Mouse (Mus musculus): ENCODE results near the gene Mpv17l2. TPM values are rescaled to one million over a fixed set of nuclear protein-coding genes. Genes with fewer than 3 reads are reported as not detected.

The Mpv17l2 gene
- polyA plus RNA-seq, 1 experiment from 2014 or later = 88.8 TPM

GRCm38 (mm10) chr8:70719796-70720270 is 40.9 kb downstream of the Mpv17l2 start:
- 42% methylated on average over 9 of the region's 9 CpGs for WGBS
- no peaks in the 10 kb centered on the region for H3K4me1 ChIP-seq (ENCODE audit: insufficient read depth, low read depth, low read length)
- H3K27me3 ChIP-seq (replicated peaks; ENCODE audit: insufficient read depth, low read length) = no peaks in the 10 kb centered on the region
- no peak overlapping the region for H3K4me2 ChIP-seq (replicated peaks; ENCODE audit: low read depth, low read length)
- TF ChIP-seq CTCF (IDR thresholded peaks at IDR 0.05) = no peak
- no peak for TF ChIP-seq EP300 (IDR thresholded peaks at IDR 0.05)
- ATAC-seq = no peak
- no peak overlapping the region for H3K4me3 ChIP-seq (ENCODE audit: low read depth, low read length)
- DNase-seq (ENCODE audit: low spot score) = no peak
- no peaks in the 10 kb centered on the region for H3K9me3 ChIP-seq (ENCODE audit: low read length)
- H3K9ac ChIP-seq (replicated peaks; ENCODE audit: low read depth) = no peak overlapping the region
- no peaks in the 10 kb centered on the region for H3K36me3 ChIP-seq (ENCODE audit: insufficient read depth, low read length)
- no peak overlapping the region for H3K27ac ChIP-seq (ENCODE audit: low read length)

- H3K4me2 ChIP-seq (replicated peaks; ENCODE audit: low read depth, low read length) = no peak within 1 kb of the TSS
- ATAC-seq = peak; percentile 52
- DNase-seq (ENCODE audit: low spot score) = peak; percentile 74
- 2% methylated on average over 19 of the region's 19 CpGs for WGBS
- no peaks in the 10 kb centered on the region for H3K36me3 ChIP-seq (ENCODE audit: insufficient read depth, low read length)
- no peak within 1 kb of the TSS for H3K27ac ChIP-seq (ENCODE audit: low read length)
- H3K4me3 ChIP-seq (ENCODE audit: low read depth, low read length) = no peak within 1 kb of the TSS
- no peak within 1 kb of the TSS for H3K9ac ChIP-seq (replicated peaks; ENCODE audit: low read depth)
- no peaks in the 10 kb centered on the region for H3K4me1 ChIP-seq (ENCODE audit: insufficient read depth, low read depth, low read length)
- no peaks in the 10 kb centered on the region for H3K27me3 ChIP-seq (replicated peaks; ENCODE audit: insufficient read depth, low read length)
- TF ChIP-seq EP300 (IDR thresholded peaks at IDR 0.05) (no peak), CTCF (IDR thresholded peaks at IDR 0.05) (peak; percentile 95)
- no peaks in the 10 kb centered on the region for H3K9me3 ChIP-seq (ENCODE audit: low read length)
Observed at GRCm38 (mm10) chr8:70718297-70718696, 42.4 kb downstream of the Mpv17l2 start, which contains the start of gene Gm3336. Gm3336 (plus strand) TSS chr8:70718543.

GRCm38 (mm10) chr8:70716521-70717400 is 44.0 kb downstream of the Mpv17l2 start:
- Histone ChIP-seq H3K4me3 (ENCODE audit: low read depth, low read length) (no peak overlapping the region), H3K36me3 (ENCODE audit: insufficient read depth, low read length) (no peaks in the 10 kb centered on the region), H3K4me1 (ENCODE audit: insufficient read depth, low read depth, low read length) (no peaks in the 10 kb centered on the region), H3K9me3 (ENCODE audit: low read length) (no peaks in the 10 kb centered on the region), H3K9ac (replicated peaks; ENCODE audit: low read depth) (no peak overlapping the region), H3K4me2 (replicated peaks; ENCODE audit: low read depth, low read length) (no peak overlapping the region), H3K27ac (ENCODE audit: low read length) (no peak overlapping the region), H3K27me3 (replicated peaks; ENCODE audit: insufficient read depth, low read length) (no peaks in the 10 kb centered on the region)
- TF ChIP-seq EP300 (IDR thresholded peaks at IDR 0.05) (no peak), CTCF (IDR thresholded peaks at IDR 0.05) (no peak)
- DNase-seq (ENCODE audit: low spot score) (no peak), ATAC-seq (no peak)
- 80% methylated on average over 40 of the region's 40 CpGs for WGBS

- no peaks in the 10 kb centered on the region for H3K4me1 ChIP-seq (ENCODE audit: insufficient read depth, low read depth, low read length)
- H3K27me3 ChIP-seq (replicated peaks; ENCODE audit: insufficient read depth, low read length) = no peaks in the 10 kb centered on the region
- 38% methylated on average over 2 of the region's 2 CpGs for WGBS
- no peak overlapping the region for H3K9ac ChIP-seq (replicated peaks; ENCODE audit: low read depth)
- H3K36me3 ChIP-seq (ENCODE audit: insufficient read depth, low read length) = no peaks in the 10 kb centered on the region
- H3K4me3 ChIP-seq (ENCODE audit: low read depth, low read length) = no peak overlapping the region
- no peaks in the 10 kb centered on the region for H3K9me3 ChIP-seq (ENCODE audit: low read length)
- DNase-seq (ENCODE audit: low spot score) = no peak
- ATAC-seq = no peak
- no peak overlapping the region for H3K4me2 ChIP-seq (replicated peaks; ENCODE audit: low read depth, low read length)
- no peak for TF ChIP-seq EP300 (IDR thresholded peaks at IDR 0.05)
- no peak for TF ChIP-seq CTCF (IDR thresholded peaks at IDR 0.05)
- no peak overlapping the region for H3K27ac ChIP-seq (ENCODE audit: low read length)
Observed at GRCm38 (mm10) chr8:70715086-70715485, 45.7 kb downstream of the Mpv17l2 start.

GRCm38 (mm10) chr8:70713991-70714390 is 46.8 kb downstream of the Mpv17l2 start:
- 66% methylated on average over 7 of the region's 7 CpGs for WGBS
- no peak for ATAC-seq

GRCm38 (mm10) chr8:70711041-70711440 is 49.7 kb downstream of the Mpv17l2 start:
- TF ChIP-seq EP300 (IDR thresholded peaks at IDR 0.05) (no peak), CTCF (IDR thresholded peaks at IDR 0.05) (no peak)
- Histone ChIP-seq H3K27me3 (replicated peaks; ENCODE audit: insufficient read depth, low read length) (no peaks in the 10 kb centered on the region), H3K4me3 (ENCODE audit: low read depth, low read length) (no peak overlapping the region), H3K4me1 (ENCODE audit: insufficient read depth, low read depth, low read length) (no peaks in the 10 kb centered on the region), H3K27ac (ENCODE audit: low read length) (no peak overlapping the region), H3K9me3 (ENCODE audit: low read length) (no peaks in the 10 kb centered on the region), H3K36me3 (ENCODE audit: insufficient read depth, low read length) (no peaks in the 10 kb centered on the region), H3K9ac (replicated peaks; ENCODE audit: low read depth) (no peak overlapping the region), H3K4me2 (replicated peaks; ENCODE audit: low read depth, low read length) (no peak overlapping the region)
- ATAC-seq = no peak
- WGBS = 75% methylated on average over 11 of the region's 11 CpGs
- DNase-seq (ENCODE audit: low spot score) = no peak

More at GRCm38 (mm10) chr8:70713991-70714390, 46.8 kb downstream of the Mpv17l2 start:
- Histone ChIP-seq H3K27me3 (replicated peaks; ENCODE audit: insufficient read depth, low read length) (no peaks in the 10 kb centered on the region), H3K4me1 (ENCODE audit: insufficient read depth, low read depth, low read length) (no peaks in the 10 kb centered on the region), H3K4me3 (ENCODE audit: low read depth, low read length) (no peak overlapping the region), H3K9me3 (ENCODE audit: low read length) (no peaks in the 10 kb centered on the region), H3K9ac (replicated peaks; ENCODE audit: low read depth) (no peak overlapping the region), H3K4me2 (replicated peaks; ENCODE audit: low read depth, low read length) (no peak overlapping the region), H3K27ac (ENCODE audit: low read length) (no peak overlapping the region), H3K36me3 (ENCODE audit: insufficient read depth, low read length) (no peaks in the 10 kb centered on the region)
- DNase-seq (ENCODE audit: low spot score) = no peak
- TF ChIP-seq CTCF (IDR thresholded peaks at IDR 0.05) = no peak
- TF ChIP-seq EP300 (IDR thresholded peaks at IDR 0.05) = no peak
